Mouse (Mus musculus) embryonic facial prominence, embryonic 11.5 days (tissue): Measurements from ENCODE around the gene Brd3. TPM values are rescaled to one million over a fixed set of nuclear protein-coding genes. Genes with fewer than 3 reads are reported as not detected.

Source experiments
- ATAC-seq: fragments of 200-750 bp; cut with Nextera tagmentation; replicated peaks from 2 replicates; pipeline ENCODE4 v1.8.0; 2017; ENCODE audit warnings: low read depth; ENCODE audit not compliant: insufficient number of reproducible peaks, low FRiP score, low TSS enrichment
- DNase-seq: peaks from one replicate; pipeline ENCODE4 v3.0.0-alpha.2; 2015; ENCODE audit warnings: low spot score
- H3K27ac ChIP-seq: fragments of 300-500 bp; sonication (generic); replicated peaks from 2 replicates; pipeline ENCODE4 v1.5.1; 2014; ENCODE audit warnings: mild to moderate bottlenecking, low read depth, low read length, control low read depth
- H3K27me3 ChIP-seq: fragments of 300-500 bp; sonication (generic); 2 replicates; pipeline ENCODE4 v1.6.1; 2014; ENCODE audit warnings: mild to moderate bottlenecking, low read length, moderate library complexity, mixed read lengths; ENCODE audit not compliant: control insufficient read depth, insufficient read depth
- H3K36me3 ChIP-seq: fragments of 300-500 bp; sonication (generic); replicated peaks from 2 replicates; pipeline ENCODE4 v1.6.1; 2014; ENCODE audit warnings: low read depth, mild to moderate bottlenecking, low read length, moderate library complexity, mixed read lengths; ENCODE audit not compliant: control insufficient read depth, insufficient read depth
- H3K4me1 ChIP-seq: fragments of 300-500 bp; sonication (generic); 2 replicates; pipeline ENCODE4 v1.6.1; 2014; ENCODE audit warnings: low read length, mixed read lengths; ENCODE audit not compliant: control insufficient read depth, insufficient read depth
- H3K4me2 ChIP-seq: fragments of 300-500 bp; sonication (generic); 2 replicates; pipeline ENCODE4 v1.6.1; 2014; ENCODE audit warnings: low read depth, mild to moderate bottlenecking, control low read depth, low read length, moderate library complexity
- H3K4me3 ChIP-seq: fragments of 300-500 bp; sonication (generic); 2 replicates; pipeline ENCODE4 v1.5.1; 2014; ENCODE audit warnings: low read depth, low read length, control low read depth
- H3K9ac ChIP-seq: fragments of 300-500 bp; sonication (generic); replicated peaks from 2 replicates; pipeline ENCODE4 v1.6.1; 2014; ENCODE audit warnings: mild to moderate bottlenecking, control low read depth, low read length
- H3K9me3 ChIP-seq: fragments of 300-500 bp; sonication (generic); replicated peaks from 2 replicates; pipeline ENCODE4 v1.6.1; 2016; ENCODE audit warnings: mild to moderate bottlenecking, low read length, inconsistent platforms, mixed read lengths; ENCODE audit not compliant: control insufficient read depth
- WGBS: fragments of 180-500 bp; shearing (Covaris S2); extraction: QIAGEN DNeasy Blood & Tissue Kit; methylation state at CpG from one replicate; pipeline ENCODE4 v1.1.7; 2014; 5-methylcytosine and 5-hydroxymethylcytosine counted together
- microRNA-seq: library from miRNA; unstranded; fragments of <30 nt; microRNA quantifications from one replicate; pipeline ENCODE4, GENCODE M21; 2016; ENCODE audit warnings: borderline number of aligned reads
- polyA plus RNA-seq: library from polyadenylated mRNA; unstranded; fragments of >200 nt; fragmentation: Nextera tagmentation; extraction: Ambion mirVana; gene quantifications from 2 replicates; pipeline ENCODE4 v1.2.1, GENCODE M21; 2014

The Brd3 gene
- polyA plus RNA-seq, 1 experiment from 2014 or later: 207 TPM

- H3K27me3 ChIP-seq: no peaks in the 10 kb centered on the region
- no peak overlapping the region for H3K4me2 ChIP-seq
- ATAC-seq: no peak
- no peak for DNase-seq
- H3K9me3 ChIP-seq: 0 out of 2 replicates have a peak, but pooled peaks cover 2% of the 10 kb centered on the region
- no peak overlapping the region for H3K4me3 ChIP-seq
- peaks cover 4% of the 10 kb centered on the region; the same call in 1 of the 2 replicates for H3K4me1 ChIP-seq
- no peak overlapping the region for H3K27ac ChIP-seq
- WGBS: 60% methylated on average over 17 of the region's 17 CpGs
- no peaks in the 10 kb centered on the region for H3K36me3 ChIP-seq
- no peak overlapping the region for H3K9ac ChIP-seq
Observed at GRCm38 (mm10) chr2:27396656-27397440, 110.6 kb downstream of the Brd3 start.

Small RNA genes lying within 50 kb of the gene (microRNA-seq; reads per million reads assigned to microRNA genes)
- gene Gm24049: not detected
- not detected for gene Mir7578

Other genes starting within 250 kb of the Brd3 start
- 5.2 and 6.2 TPM in 2 replicates for gene Vav2, start 80.6 kb downstream of the Brd3 start, polyA plus RNA-seq
- 12.9 and 13.0 TPM in 2 replicates for gene Brd3os, start 65.3 kb downstream of the Brd3 start, polyA plus RNA-seq
- gene Wdr5, start 7.5 kb upstream of the Brd3 start, polyA plus RNA-seq: 65.5 and 74.4 TPM in 2 replicates
- 7.6 and 9.7 TPM in 2 replicates for gene Rxra, start 168.8 kb upstream of the Brd3 start, polyA plus RNA-seq